Mouse (Mus musculus) Patski (cell line): ENCODE measurements around the gene Zfp954. TPM values are rescaled to one million over a fixed set of nuclear protein-coding genes. Genes with fewer than 3 reads are reported as not detected.
A peak's percentile ranks its signal among the peaks of the same experiment; 100 is the strongest.
"Not testable (repeated sequence)": the region's sequence is repeated elsewhere in the genome, so short reads cannot be mapped to it uniquely, and the experiment has no call there.

ENCODE experiments used
- ATAC-seq: fragments of 100-300 bp; one replicate; pipeline ENCODE4 v1.8.0; 2021
- CTCF ChIA-PET: fragments of 350-600 bp; sonication (Branson Sonifier 250); formaldehyde crosslinking; loops from one replicate; lab custom pipeline; 2022; ENCODE audit warnings: inconsistent platforms; lab: Charles Lee
- POLR2A ChIA-PET: fragments of 350-600 bp; sonication (Branson Sonifier 250); formaldehyde crosslinking; loops from one replicate; lab custom pipeline; 2022; ENCODE audit warnings: antibody characterized with exemption, inconsistent platforms; lab: Charles Lee
- DNase-seq: peaks from one replicate; pipeline ENCODE4 v3.0.0-alpha.2; 2011; ENCODE audit warnings: low read depth, low spot score
- H3K27me3 ChIP-seq: fragments of 371-371 bp; one replicate; pipeline ENCODE4 v1.5.1; 2021
- CTCF ChIP-seq: fragments of 100-300 bp; IDR thresholded peaks from one replicate; pipeline ENCODE4 v1.5.1; 2021
- in situ Hi-C: fragments of 300-500 bp; cut with MboI; formaldehyde crosslinking; loops from 3 replicates; pipeline ENCODE4 v1.11.1; 2018; ENCODE audit warnings: low pct_unique_long_range_greater_than_20kb, mixed read lengths
- polyA plus RNA-seq: library from polyadenylated mRNA; unstranded; gene quantifications from one replicate; pipeline ENCODE4 v1.2.3, GENCODE M21; 2021

Zfp954 gene
- 11.2 TPM for polyA plus RNA-seq

DNA sequence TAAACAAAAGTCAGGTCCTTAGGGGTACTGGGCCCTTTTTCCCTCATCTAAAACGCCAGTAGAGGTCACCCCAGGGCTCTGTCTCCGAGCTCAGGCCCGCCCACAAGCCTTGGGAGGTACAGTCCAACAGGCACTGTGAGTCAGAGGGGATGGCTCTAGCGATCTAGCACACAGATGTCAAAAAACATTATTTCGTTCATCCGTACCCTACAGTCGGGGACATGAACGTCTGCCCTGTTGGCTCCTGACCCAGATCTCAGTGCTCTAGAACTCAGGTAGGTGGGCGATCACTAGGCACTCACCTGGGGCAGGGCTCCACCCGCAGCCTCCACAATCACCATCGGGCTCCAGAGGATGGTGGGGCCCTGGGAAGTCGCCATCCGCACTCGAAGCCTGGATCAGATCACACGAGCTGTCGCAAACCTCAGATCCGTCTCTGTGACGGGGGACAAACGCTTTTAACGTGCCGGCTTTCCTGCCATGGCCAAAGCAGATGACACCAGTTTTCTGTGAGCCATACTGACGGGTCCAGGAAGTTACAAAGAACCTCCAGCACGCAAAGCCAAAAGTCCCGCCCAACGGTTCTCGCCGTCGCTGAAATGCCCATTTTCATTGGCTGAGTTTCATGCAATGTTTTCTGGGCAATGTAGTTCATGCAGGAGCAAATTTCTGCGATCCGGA is at the start of gene Zfp954:
Gene Zfp954, minus strand, starts transcription at position 568 of the 681 bp plus-strand sequence.
- in situ Hi-C loops: no loop called here
- peak; percentile 99 for ATAC-seq
- no peaks in the 10 kb centered on the region for H3K27me3 ChIP-seq
- ChIA-PET POLR2A (no interaction called here), CTCF (no interaction called here)
- TF ChIP-seq CTCF: peak; percentile 77
- DNase-seq: peak; percentile 68

DNA sequence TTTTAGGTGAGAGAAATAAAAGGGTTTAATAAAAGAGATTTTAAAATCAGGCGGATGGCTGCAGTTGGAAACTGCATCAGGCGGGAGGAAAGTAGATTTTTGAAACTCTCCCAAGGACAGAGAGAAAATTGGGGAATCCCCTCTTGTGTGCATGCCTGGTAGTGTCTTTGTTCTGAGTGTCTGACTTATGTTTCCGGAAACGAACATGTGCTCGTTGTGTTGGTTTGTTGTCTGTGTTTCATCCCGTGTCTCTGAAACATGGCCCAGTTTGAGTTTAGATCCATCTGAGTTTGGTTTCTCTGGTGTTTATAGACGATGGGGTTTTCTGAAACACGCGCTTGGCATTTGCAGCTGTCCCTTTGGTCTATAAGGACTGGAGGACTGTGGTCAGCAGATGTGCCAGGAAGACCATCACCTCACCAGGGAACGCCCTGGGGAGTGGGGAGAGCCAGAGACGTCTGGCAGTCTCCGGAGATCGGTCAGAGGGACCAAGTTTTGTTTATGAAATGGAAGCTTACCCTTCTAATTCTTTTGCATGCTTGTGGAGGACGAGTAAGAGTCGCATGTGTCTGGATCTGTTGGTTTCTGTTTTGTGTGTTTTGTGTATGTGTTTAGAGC is 24.8 kb upstream of the Zfp954 start:
- TF ChIP-seq CTCF: no peak
- POLR2A ChIA-PET: no interaction called here
- DNase-seq (no peak), ATAC-seq (no peak)
- CTCF ChIA-PET: no interaction called here
- peaks cover 11% of the 10 kb centered on the region for H3K27me3 ChIP-seq
- in situ Hi-C loops: loop anchor here (25.0 kb wide), 1 partner anchor 141 kb away; the partner anchor contains the start of gene Gm45844

DNA sequence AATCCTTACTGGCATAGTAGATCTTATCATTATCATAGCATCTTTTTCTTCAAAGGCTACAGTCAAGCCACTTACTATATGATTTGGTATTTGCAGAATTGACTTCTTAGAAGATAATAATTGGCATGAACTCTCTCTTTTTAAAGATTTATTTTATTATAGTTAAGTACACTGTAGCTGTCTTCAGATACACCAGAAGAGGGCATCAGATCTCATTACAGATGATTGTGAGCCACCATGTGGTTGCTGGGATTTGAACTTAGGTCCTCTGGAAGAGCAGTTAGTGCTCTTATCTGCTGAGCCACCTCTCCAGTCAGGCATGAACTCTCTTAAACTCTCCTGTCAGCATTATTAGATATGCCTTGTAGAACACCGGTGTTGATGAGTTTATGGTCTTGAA is 22.9 kb upstream of the Zfp954 start:
- H3K27me3 ChIP-seq: peaks cover 24% of the 10 kb centered on the region
- POLR2A ChIA-PET: no interaction called here
- CTCF ChIA-PET: no interaction called here
- ATAC-seq (no peak), DNase-seq (no peak)
- no peak for TF ChIP-seq CTCF
- in situ Hi-C loops: loop anchor here (25.0 kb wide), 1 partner anchor 143 kb away; the partner anchor contains the start of gene Gm45844

DNA sequence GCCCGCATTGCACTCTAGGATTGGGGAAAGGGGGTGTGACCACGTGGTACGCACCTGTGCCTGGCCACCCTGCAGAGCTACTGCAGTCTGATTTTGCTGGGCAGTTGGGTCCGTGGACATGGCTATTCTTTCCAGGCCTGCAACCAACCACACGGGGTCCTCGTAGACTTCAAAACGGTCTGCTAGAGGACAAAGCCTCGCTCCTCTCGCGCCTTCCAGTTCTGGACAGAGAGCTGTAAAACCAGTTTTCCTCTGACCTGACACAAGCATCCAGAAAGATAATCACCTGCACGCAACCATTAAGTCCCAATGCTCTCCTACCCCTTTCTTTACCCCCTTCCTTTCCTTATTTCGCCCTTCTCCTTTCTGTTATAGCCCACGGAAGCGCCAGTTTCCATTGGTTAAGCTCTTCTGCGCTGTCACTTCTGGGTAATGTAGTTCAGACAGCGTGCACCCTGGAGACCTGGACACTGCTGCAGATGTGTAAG is 15.1 kb upstream of the Zfp954 start, which contains the start of gene Zfp773:
Gene Zfp773, minus strand, starts transcription at position 377 of the 488 bp plus-strand sequence.
- ATAC-seq: peak; percentile 99
- peaks cover 15% of the 10 kb centered on the region for H3K27me3 ChIP-seq
- POLR2A ChIA-PET: interaction anchor here (1.4 kb wide), 1 partner anchor 35 kb away, joined by 4 read pairs; the partner anchor contains the start of gene Zfp418
- peak; percentile 71 for TF ChIP-seq CTCF
- peak; percentile 13 for DNase-seq
- CTCF ChIA-PET: interaction anchor here (1.0 to 1.5 kb wide), 4 partner anchors 24 to 52 kb away, joined by 3 to 6 read pairs (median 4); partner anchors contain the start of gene Zfp418
- in situ Hi-C loops: loop anchor here (5.0 to 25.0 kb wide), 2 partner anchors 36 to 151 kb away; partner anchors contain the start of genes Gm45844 and Zfp418

DNA sequence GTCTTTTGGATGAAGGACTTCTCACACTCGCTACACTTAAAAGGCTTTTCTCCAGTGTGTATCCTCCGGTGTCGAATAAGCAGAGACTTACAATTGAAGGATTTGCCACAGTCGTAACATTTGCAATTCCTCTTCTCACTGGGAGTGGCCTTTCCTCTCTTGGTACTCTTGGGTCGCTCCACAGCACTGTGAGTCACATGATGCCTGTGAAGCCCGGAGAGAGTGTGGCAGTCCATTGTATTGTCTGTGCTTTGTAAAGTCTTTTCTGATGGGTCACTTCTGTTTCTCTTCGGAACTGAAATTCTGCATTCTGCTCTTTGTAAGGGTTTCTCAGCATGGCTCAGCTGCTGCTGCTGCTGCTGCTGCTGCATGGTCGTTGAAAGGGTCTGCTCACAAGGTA is 11.5 kb upstream of the Zfp954 start:
- in situ Hi-C loops: loop anchor here (25.0 kb wide), 1 partner anchor 155 kb away; the partner anchor contains the start of gene Gm45844
- H3K27me3 ChIP-seq: no peaks in the 10 kb centered on the region
- ATAC-seq: no peak
- ChIA-PET POLR2A (no interaction called here), CTCF (no interaction called here)
- no peak for DNase-seq
- TF ChIP-seq CTCF: no peak

DNA sequence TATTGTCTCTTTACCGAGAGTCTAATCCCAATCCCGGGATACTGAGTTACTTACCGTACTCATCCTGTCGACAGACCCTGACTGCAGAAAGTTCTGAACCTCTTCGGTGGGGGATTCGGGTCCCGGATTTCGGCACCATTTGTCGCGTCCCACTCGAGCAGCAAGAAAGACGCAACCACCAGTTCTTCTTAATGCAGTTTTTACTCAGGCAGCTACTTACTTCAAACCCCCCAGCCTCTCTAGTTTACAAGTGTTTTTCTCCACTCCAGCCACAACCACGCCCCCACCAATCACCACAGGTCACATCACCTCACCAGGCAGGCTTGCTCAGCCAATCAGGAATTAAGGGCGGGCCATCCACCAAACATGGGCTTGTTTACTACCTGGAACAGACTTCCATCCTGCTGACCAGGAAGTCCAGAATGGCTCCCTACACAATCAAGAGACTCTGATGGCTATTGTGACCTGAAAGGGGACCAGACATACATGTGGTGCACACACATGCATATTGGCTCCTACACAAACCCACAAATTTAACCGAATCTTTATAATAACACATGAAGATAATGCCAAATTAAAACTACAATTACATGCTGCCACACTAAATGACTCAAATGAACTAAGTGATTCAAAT is 9.3 kb upstream of the Zfp954 start:
- POLR2A ChIA-PET, DNase-seq, H3K27me3 ChIP-seq, ATAC-seq, CTCF ChIA-PET: not testable (repeated sequence)
- in situ Hi-C loops: loop anchor here (25.0 kb wide), 1 partner anchor 157 kb away; the partner anchor contains the start of gene Gm45844

DNA sequence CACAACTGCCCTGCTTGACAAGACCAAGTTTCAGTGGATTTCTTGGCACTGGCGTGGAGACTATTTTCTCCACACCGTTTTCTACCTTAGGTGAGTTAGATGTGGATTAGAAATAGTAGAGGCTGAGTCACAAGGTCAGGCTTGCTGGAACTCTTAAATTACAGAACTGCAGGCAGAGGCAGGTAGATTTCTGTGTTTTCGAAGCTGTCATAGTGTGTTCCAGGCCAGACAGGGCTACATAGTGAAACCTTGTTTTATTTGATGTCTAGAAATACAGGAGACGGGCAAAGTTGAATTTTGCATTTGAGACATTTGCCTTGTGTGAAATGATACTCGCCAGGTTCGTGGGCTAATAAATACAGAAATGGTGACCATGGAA is 303 bp upstream of the Zfp954 start:
- no peaks in the 10 kb centered on the region for H3K27me3 ChIP-seq
- no peak for DNase-seq
- ChIA-PET CTCF (no interaction called here), POLR2A (no interaction called here)
- in situ Hi-C loops: no loop called here
- TF ChIP-seq CTCF: no peak
- ATAC-seq: no peak

DNA sequence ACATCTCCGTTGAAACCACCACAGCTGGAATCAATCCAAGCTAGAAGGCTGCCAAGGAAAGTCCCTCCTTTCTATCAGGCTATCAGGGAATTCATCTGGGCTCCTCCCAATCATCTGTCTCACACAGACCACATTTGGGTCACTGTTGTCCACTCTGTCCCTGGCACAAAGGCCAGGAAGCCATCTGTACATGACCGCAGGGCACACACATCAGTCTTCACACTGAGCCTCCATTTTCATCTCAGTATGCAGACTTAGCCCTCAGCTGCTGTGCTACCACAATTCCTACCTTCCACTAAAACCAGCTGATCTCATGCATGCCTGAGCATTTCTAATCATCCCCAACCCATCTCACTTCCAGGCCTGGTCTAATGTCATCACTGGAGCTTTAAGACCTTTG is 2.8 kb downstream of the Zfp954 start:
- no peak for DNase-seq
- CTCF ChIA-PET: interaction anchor here (0.9 kb wide), 1 partner anchor 70 kb away, joined by 3 read pairs; no protein-coding TSS in a partner anchor
- ATAC-seq: no peak
- no peak for TF ChIP-seq CTCF
- in situ Hi-C loops: no loop called here
- H3K27me3 ChIP-seq: no peaks in the 10 kb centered on the region
- POLR2A ChIA-PET: no interaction called here

DNA sequence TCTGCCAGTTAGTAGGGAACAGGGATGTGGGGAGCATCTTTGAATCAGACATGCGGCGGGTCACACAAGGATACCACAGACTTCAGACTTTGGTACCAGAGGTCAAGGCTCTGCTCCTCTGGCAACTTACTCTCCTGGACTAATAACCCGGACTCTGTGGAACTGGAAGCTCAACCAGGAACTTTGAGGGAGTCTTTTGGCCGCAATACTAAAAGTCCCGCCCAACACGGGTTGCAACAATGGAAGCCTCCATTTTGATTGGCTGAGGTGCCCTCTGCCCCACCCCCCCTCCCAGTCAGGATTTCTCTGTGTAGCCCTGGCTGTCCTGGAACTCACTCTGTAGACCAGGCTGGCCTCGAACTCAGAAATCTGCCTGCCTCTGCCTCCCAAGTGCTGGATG is 12.8 kb downstream of the Zfp954 start:
- DNase-seq: no peak
- TF ChIP-seq CTCF: no peak
- CTCF ChIA-PET: no interaction called here
- no peak for ATAC-seq
- in situ Hi-C loops: no loop called here
- no peaks in the 10 kb centered on the region for H3K27me3 ChIP-seq
- POLR2A ChIA-PET: no interaction called here

Other genes starting within 250 kb of the Zfp954 start
- gene Aurkc, start 126.2 kb downstream of the Zfp954 start, polyA plus RNA-seq: not detected
- 0.55 TPM for gene Zfp773, start 15.3 kb upstream of the Zfp954 start, polyA plus RNA-seq
- gene Zfp418, start 49.8 kb upstream of the Zfp954 start, polyA plus RNA-seq: 2.1 TPM
- 3.5 TPM for gene Zfp772, start 88.5 kb upstream of the Zfp954 start, polyA plus RNA-seq
- not detected for gene Vmn2r29, start 125.8 kb upstream of the Zfp954 start, polyA plus RNA-seq
- 0.08 TPM for gene Gm45844, start 156.8 kb upstream of the Zfp954 start, polyA plus RNA-seq
- 10.7 TPM for gene Clcn4, start 179.4 kb upstream of the Zfp954 start, polyA plus RNA-seq
- gene Vmn2r30, start 216.1 kb upstream of the Zfp954 start, polyA plus RNA-seq: not detected